Mouse (Mus musculus) limb, embryonic 12.5 days (tissue): ENCODE results near the gene Sec11a. TPM values are rescaled to one million over a fixed set of nuclear protein-coding genes. Genes with fewer than 3 reads are reported as not detected.
"Not testable (repeated sequence)": the region's sequence is repeated elsewhere in the genome, so short reads cannot be mapped to it uniquely, and the experiment has no call there.

ENCODE experiments used
- ATAC-seq: fragments of 200-750 bp; cut with Nextera tagmentation; 2 replicates; pipeline ENCODE4 v1.8.0; 2017; ENCODE audit warnings: low read depth, moderate TSS enrichment; ENCODE audit not compliant: insufficient number of reproducible peaks, insufficient read depth, low FRiP score, low TSS enrichment
- H3K27ac ChIP-seq: fragments of 300-500 bp; sonication (generic); 2 replicates; pipeline ENCODE4 v1.5.1; 2016; ENCODE audit warnings: mild to moderate bottlenecking, moderate library complexity
- H3K27me3 ChIP-seq: fragments of 300-500 bp; sonication (generic); 2 replicates; pipeline ENCODE4 v1.6.1; 2016; ENCODE audit warnings: mild to moderate bottlenecking, moderate library complexity
- H3K36me3 ChIP-seq: fragments of 300-500 bp; sonication (generic); 2 replicates; pipeline ENCODE4 v1.6.1; 2016; ENCODE audit warnings: mild to moderate bottlenecking, moderate library complexity
- H3K4me1 ChIP-seq: fragments of 300-500 bp; sonication (generic); replicated peaks from 2 replicates; pipeline ENCODE4 v1.6.1; 2016
- H3K4me2 ChIP-seq: fragments of 300-500 bp; sonication (generic); 2 replicates; pipeline ENCODE4 v1.6.1; 2016; ENCODE audit warnings: mild to moderate bottlenecking, moderate library complexity
- H3K4me3 ChIP-seq: fragments of 300-500 bp; sonication (generic); replicated peaks from 2 replicates; pipeline ENCODE4 v1.5.1; 2016; ENCODE audit warnings: mild to moderate bottlenecking
- H3K9ac ChIP-seq: fragments of 300-500 bp; sonication (generic); replicated peaks from 2 replicates; pipeline ENCODE4 v1.6.1; 2016; ENCODE audit warnings: mild to moderate bottlenecking, moderate library complexity
- H3K9me3 ChIP-seq: fragments of 300-500 bp; sonication (generic); 2 replicates; pipeline ENCODE4 v1.6.1; 2016; ENCODE audit warnings: mild to moderate bottlenecking, moderate library complexity
- WGBS: fragments of 180-500 bp; shearing (Covaris S2); methylation state at CpG from one replicate; pipeline ENCODE4 v1.1.7; 2016; 5-methylcytosine and 5-hydroxymethylcytosine counted together
- polyA plus RNA-seq: library from polyadenylated mRNA; unstranded; fragments of >200 nt; fragmentation: Nextera tagmentation; extraction: Ambion mirVana; gene quantifications from 2 replicates; pipeline ENCODE4 v1.2.1, GENCODE M21; 2016

The Sec11a gene
- polyA plus RNA-seq, 1 experiment from 2014 or later, result 199 TPM

DNA sequence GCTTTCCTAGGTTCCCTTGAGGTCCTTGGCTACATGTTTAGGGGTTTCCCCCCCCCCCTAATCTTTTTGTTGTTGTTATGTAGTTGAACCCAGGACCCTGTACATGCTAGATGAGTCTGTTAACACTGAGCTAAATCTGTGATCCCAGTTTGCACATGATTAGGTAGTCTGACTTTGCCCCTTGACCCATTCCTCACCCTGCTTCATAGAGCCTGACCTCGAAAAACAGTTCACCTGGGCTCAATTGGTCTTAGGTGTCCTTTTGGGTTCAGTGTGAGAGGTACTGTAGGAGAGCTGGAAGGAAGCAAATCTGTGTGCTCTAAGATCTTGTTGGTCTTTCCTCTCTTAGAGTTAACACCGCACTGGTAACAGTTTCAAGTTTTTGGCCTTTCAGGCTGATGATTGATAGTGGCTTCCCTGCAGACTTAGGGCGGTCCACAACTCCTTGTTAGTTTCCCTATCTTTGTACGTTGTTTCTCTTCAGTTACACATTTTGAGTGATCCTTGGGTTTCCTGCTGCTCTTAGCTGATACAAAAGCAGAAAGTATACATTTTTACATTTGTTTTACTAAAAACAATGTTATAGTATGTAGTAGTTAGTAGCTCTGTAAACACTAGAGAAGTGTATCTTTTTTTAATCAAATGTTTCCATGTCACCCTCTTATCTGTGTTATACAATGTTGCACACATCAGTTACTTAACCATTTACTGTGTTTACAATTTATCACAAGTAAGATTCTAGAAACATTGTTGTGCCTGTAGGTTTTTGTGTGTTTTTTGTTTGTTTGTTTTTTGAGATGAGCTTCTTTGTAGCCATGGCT, 40.4 kb upstream of the Sec11a start:
- Histone ChIP-seq H3K9me3 (no peaks in the 10 kb centered on the region), H3K27me3 (no peaks in the 10 kb centered on the region)

DNA sequence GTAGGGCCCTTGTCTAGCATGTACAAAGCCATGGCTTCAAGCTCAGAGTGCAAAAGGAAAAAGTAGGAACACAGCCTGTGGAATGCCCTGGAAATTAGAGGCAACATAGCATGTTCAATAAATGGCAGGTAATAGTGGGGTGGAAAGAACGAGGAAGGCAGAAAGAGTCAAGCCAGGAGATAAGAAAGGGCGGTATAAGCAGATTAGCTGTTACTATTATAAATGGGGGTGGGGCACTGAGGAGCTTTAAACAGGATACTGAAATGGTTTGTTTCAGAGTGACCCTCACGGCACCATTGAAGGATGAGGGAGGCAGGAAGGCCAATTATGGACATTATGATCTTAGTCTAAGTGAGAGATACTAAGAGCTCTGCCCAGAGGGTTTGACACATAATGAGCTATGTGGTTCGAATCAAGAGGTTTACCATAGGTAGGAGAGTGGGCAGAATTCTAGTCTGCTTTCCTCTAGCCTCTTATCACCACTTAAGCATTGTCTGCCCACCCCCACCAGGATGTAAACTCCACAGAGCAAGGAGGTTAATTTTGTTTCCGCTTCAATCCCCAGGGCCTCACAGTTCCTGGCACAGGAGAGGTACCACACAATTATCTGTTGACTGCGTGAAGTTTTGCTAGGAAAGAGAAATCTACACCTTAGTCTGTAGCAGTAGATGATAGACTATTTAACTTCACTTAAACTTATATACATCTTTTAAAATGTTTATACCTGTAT, 39.0 kb upstream of the Sec11a start:
- H3K27ac ChIP-seq, result no peak overlapping the region

More for the DNA sequence above, 40.4 kb upstream of the Sec11a start:
- Histone ChIP-seq H3K4me2 (no peak overlapping the region), H3K4me1 (peaks cover 12% of the 10 kb centered on the region), H3K4me3 (no peak overlapping the region), H3K9ac (no peak overlapping the region), H3K36me3 (0 out of 2 replicates have a peak, but pooled peaks cover 2% of the 10 kb centered on the region), H3K27ac (no peak overlapping the region)
- WGBS, result 76% methylated on average over 4 of the region's 4 CpGs
- no peak for ATAC-seq

DNA sequence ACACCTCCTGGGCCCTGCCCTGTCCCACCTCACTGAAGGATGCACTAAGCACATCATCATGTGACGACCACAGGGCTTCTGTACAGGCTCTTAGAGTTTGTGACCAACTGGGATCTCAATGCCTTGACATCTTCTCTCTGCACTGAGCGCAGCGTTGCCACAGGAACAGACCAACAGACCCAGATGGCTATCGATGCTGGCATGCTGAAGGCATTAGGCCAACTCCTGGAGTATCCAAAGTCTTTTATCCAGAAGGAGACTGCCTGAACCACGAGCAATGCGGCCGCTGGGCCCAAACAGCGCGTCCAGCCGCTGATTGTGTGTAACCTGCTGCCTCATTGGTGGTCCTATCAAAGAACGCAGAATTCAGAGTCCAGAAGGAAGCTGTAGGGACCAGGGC, 33.0 kb upstream of the Sec11a start:
- Histone ChIP-seq H3K9me3 (no peaks in the 10 kb centered on the region), H3K4me1 (no peaks in the 10 kb centered on the region), H3K4me2 (no peak overlapping the region), H3K9ac (no peak overlapping the region), H3K36me3 (no peaks in the 10 kb centered on the region), H3K4me3 (no peak overlapping the region), H3K27ac (no peak overlapping the region), H3K27me3 (no peaks in the 10 kb centered on the region)
- no peak for ATAC-seq
- WGBS, result 93% methylated on average over 11 of the region's 11 CpGs

More for the DNA sequence above, 39.0 kb upstream of the Sec11a start:
- WGBS, result 61% methylated on average over 6 of the region's 6 CpGs
- no peak overlapping the region for H3K9ac ChIP-seq
- no peaks in the 10 kb centered on the region for H3K27me3 ChIP-seq
- H3K4me1 ChIP-seq, result peaks cover 3% of the 10 kb centered on the region; the same call in 1 of the 2 replicates
- no peak for ATAC-seq
- 0 out of 2 replicates have a peak, but pooled peaks cover 2% of the 10 kb centered on the region for H3K36me3 ChIP-seq
- H3K4me3 ChIP-seq, result no peak overlapping the region
- no peak overlapping the region for H3K4me2 ChIP-seq
- H3K9me3 ChIP-seq, result no peaks in the 10 kb centered on the region

- not testable (repeated sequence) for H3K4me1 ChIP-seq, H3K27me3 ChIP-seq, H3K4me3 ChIP-seq, H3K9me3 ChIP-seq, H3K36me3 ChIP-seq, H3K9ac ChIP-seq, H3K4me2 ChIP-seq, H3K27ac ChIP-seq, ATAC-seq
- 62% methylated on average over 3 of the region's 3 CpGs for WGBS
Measured at GRCm38 (mm10) chr7:80973638-80974015, 26.0 kb upstream of the Sec11a start.

DNA sequence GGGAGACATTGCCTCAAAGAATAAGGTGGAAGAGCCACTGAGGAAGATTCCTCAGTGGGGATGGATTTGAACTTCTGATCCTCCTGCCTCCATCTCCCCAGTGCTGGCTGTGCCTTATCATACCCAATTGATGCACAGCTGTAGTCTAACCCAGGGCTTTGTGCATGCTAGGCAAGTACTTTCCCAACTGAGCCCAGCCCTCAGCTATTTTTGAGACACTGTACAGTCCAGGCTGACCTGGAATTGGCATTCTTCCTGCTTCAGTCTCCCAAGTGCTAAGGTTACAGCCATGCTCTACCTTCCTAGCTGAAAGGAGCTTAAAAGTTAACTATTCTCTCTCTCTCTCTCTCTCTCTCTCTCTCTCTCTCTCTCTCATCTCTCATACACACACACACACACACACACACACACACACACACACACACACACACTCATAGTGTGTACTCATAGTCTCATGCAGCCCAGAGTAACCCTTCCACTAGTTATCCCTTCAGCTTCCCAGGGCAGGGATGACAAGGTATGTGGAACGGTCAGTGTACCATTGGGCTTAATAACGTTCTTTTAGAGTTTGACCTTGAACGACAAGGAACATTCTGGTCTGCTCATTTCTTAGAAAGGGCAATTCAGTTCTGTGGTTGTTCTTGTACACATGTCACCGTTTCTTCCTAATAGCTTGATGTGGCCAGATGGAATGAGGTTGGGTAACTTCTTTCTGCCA, 25.5 kb upstream of the Sec11a start:
- ATAC-seq, H3K9me3 ChIP-seq, H3K4me3 ChIP-seq, H3K27me3 ChIP-seq, H3K4me1 ChIP-seq, H3K4me2 ChIP-seq, H3K27ac ChIP-seq, H3K36me3 ChIP-seq, H3K9ac ChIP-seq: not testable (repeated sequence)
- 82% methylated on average over 4 of the region's 4 CpGs for WGBS

GRCm38 (mm10) chr7:80972082-80972481, 24.5 kb upstream of the Sec11a start:
- Histone ChIP-seq H3K9ac (no peak overlapping the region), H3K27me3 (no peaks in the 10 kb centered on the region), H3K36me3 (no peaks in the 10 kb centered on the region), H3K4me3 (no peak overlapping the region), H3K9me3 (no peaks in the 10 kb centered on the region), H3K4me1 (no peaks in the 10 kb centered on the region), H3K27ac (no peak overlapping the region), H3K4me2 (no peak overlapping the region)
- 96% methylated on average over 5 of the region's 5 CpGs for WGBS
- no peak for ATAC-seq

- no peak overlapping the region for H3K9ac ChIP-seq
- no peak overlapping the region for H3K4me2 ChIP-seq
- H3K9me3 ChIP-seq, result no peaks in the 10 kb centered on the region
- H3K4me1 ChIP-seq, result no peaks in the 10 kb centered on the region
- H3K36me3 ChIP-seq, result no peaks in the 10 kb centered on the region
- ATAC-seq, result no peak
- no peaks in the 10 kb centered on the region for H3K27me3 ChIP-seq
- 82% methylated on average over 2 of the region's 2 CpGs for WGBS
- H3K4me3 ChIP-seq, result no peak overlapping the region
- H3K27ac ChIP-seq, result no peak overlapping the region
Measured at GRCm38 (mm10) chr7:80971419-80971818, 23.8 kb upstream of the Sec11a start.

DNA sequence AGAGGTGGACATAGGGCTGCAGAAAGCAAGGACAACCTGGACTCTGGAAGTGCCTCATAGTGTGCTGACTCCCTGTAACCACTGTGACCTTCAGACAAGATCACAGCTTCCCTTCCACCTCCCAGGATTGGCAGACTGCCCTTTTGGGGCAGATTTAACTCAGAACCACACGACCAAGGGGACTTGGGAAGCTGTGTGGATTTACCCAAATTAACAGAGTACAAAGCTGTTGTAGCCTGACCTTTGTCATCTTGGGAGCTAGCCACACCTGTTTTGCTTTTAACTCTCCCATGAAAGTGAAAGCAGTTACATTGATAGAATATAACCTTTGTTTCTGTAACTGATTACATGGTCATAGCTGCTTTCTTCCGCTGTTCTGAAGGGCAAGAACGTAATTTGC, 23.3 kb upstream of the Sec11a start:
- no peak for ATAC-seq
- Histone ChIP-seq H3K4me2 (no peak overlapping the region), H3K9ac (no peak overlapping the region), H3K27me3 (no peaks in the 10 kb centered on the region), H3K9me3 (no peaks in the 10 kb centered on the region), H3K36me3 (no peaks in the 10 kb centered on the region), H3K27ac (no peak overlapping the region), H3K4me1 (no peaks in the 10 kb centered on the region), H3K4me3 (no peak overlapping the region)
- 54% methylated on average over 3 of the region's 3 CpGs for WGBS

DNA sequence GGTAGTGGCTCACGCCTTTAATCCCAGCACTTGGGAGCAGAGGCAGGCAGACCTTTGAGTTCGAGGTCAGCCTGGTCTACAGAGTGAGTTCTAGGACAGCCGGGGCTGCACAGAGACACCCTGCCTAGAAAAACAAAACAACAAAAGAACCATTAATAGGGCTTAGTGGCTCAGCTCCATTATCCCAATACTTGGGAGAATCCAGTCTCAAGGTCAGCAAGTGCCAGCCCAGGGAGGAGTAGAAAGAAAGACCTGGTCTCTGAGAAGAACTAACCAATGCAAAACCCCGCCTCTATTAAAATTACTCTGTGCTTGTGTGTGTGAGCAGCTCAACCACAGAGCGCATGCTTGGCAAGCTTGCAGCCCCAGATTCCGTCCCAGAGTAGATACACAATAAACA, 15.2 kb upstream of the Sec11a start:
- Histone ChIP-seq H3K4me1 (no peaks in the 10 kb centered on the region), H3K4me3 (no peak overlapping the region), H3K4me2 (no peak overlapping the region), H3K27ac (no peak overlapping the region), H3K27me3 (no peaks in the 10 kb centered on the region), H3K9me3 (no peaks in the 10 kb centered on the region), H3K9ac (no peak overlapping the region), H3K36me3 (no peaks in the 10 kb centered on the region)
- WGBS, result 76% methylated on average over 6 of the region's 6 CpGs
- no peak for ATAC-seq

- ATAC-seq, result no peak
- no peak overlapping the region for H3K9ac ChIP-seq
- H3K27ac ChIP-seq, result no peak overlapping the region
- H3K36me3 ChIP-seq, result no peaks in the 10 kb centered on the region
- 79% methylated on average over 3 of the region's 3 CpGs for WGBS
- no peaks in the 10 kb centered on the region for H3K9me3 ChIP-seq
- H3K4me3 ChIP-seq, result no peak overlapping the region
- no peaks in the 10 kb centered on the region for H3K4me1 ChIP-seq
- no peaks in the 10 kb centered on the region for H3K27me3 ChIP-seq
- no peak overlapping the region for H3K4me2 ChIP-seq
Measured at GRCm38 (mm10) chr7:80959003-80959402, 11.4 kb upstream of the Sec11a start.

DNA sequence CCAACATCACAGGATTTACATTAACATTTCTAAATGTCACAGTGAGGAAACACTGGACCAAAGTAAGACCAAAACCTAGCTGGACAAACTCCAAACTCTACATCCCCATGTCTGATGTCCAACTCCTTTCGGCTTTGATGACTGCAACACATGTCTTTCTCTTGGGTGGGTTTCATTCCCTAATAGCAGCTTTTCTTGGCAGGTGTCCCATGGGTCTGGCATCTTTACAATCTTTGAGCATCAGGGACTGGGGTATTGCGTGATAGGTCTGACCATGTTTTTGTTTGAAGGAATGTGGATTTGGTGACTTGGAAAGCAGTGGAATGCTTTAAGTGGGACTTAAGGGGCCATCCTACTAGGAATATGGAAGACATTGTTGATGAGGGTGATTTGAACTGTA, 9.3 kb upstream of the Sec11a start:
- Histone ChIP-seq H3K9ac (no peak overlapping the region), H3K27ac (no peak overlapping the region), H3K36me3 (no peaks in the 10 kb centered on the region), H3K9me3 (no peaks in the 10 kb centered on the region), H3K4me1 (no peaks in the 10 kb centered on the region), H3K4me3 (no peak overlapping the region), H3K27me3 (no peaks in the 10 kb centered on the region), H3K4me2 (no peak overlapping the region)
- ATAC-seq, result no peak
- 88% methylated on average over 2 of the region's 2 CpGs for whole genome bisulfite sequencing
